Mouse (Mus musculus) naive thymus-derived CD4-positive, alpha-beta T cell, adult 2 months (primary cell): Measurements from ENCODE around the gene Rac3.
"Not testable (repeated sequence)": the region's sequence is repeated elsewhere in the genome, so short reads cannot be mapped to it uniquely, and the experiment has no call there.

ENCODE experiments used
- DNase-seq: peaks from one replicate; pipeline ENCODE4 v3.0.0-alpha.2; 2011; ENCODE audit warnings: low read depth

Rac3 gene

GRCm38 (mm10) chr11:120728530-120729240 is 7.4 kb downstream of the Rac3 start:
- no peak for DNase-seq

- not testable (repeated sequence) for DNase-seq
Measured at GRCm38 (mm10) chr11:120729432-120730050, 8.3 kb downstream of the Rac3 start.

GRCm38 (mm10) chr11:120730331-120730870 is 9.1 kb downstream of the Rac3 start:
- DNase-seq: no peak

GRCm38 (mm10) chr11:120731395-120731794 is 10.1 kb downstream of the Rac3 start:
- DNase-seq: no peak

- no peak for DNase-seq
Measured at GRCm38 (mm10) chr11:120731858-120732680, 10.8 kb downstream of the Rac3 start, which contains the start of gene Cbr2. Gene Cbr2 (minus strand): TSS chr11:120732114.

- no peak for DNase-seq
Measured at GRCm38 (mm10) chr11:120733521-120733920, 12.3 kb downstream of the Rac3 start.

GRCm38 (mm10) chr11:120736424-120736823 is 15.2 kb downstream of the Rac3 start:
- no peak for DNase-seq

- DNase-seq: no peak
Measured at GRCm38 (mm10) chr11:120740981-120741380, 19.7 kb downstream of the Rac3 start.

GRCm38 (mm10) chr11:120744121-120744701 is 22.9 kb downstream of the Rac3 start:
- DNase-seq: no peak

- DNase-seq: no peak
Measured at GRCm38 (mm10) chr11:120747974-120748373, 26.7 kb downstream of the Rac3 start.

- peak; percentile 70 for DNase-seq
Measured at GRCm38 (mm10) chr11:120749430-120749829, 28.2 kb downstream of the Rac3 start.

- no peak for DNase-seq
Measured at GRCm38 (mm10) chr11:120751606-120752005, 30.3 kb downstream of the Rac3 start.

GRCm38 (mm10) chr11:120760236-120760635 is 39.0 kb downstream of the Rac3 start:
- DNase-seq: no peak

- no peak for DNase-seq
Measured at GRCm38 (mm10) chr11:120761811-120762671, 40.8 kb downstream of the Rac3 start.

GRCm38 (mm10) chr11:120762672-120763041 is 41.4 kb downstream of the Rac3 start, which contains the start of gene Hmga1b:
Gene Hmga1b (plus strand): TSS chr11:120762794.
- not testable (repeated sequence) for DNase-seq

- not testable (repeated sequence) for DNase-seq
Measured at GRCm38 (mm10) chr11:120763121-120763999, 42.1 kb downstream of the Rac3 start.

- not testable (repeated sequence) for DNase-seq
Measured at GRCm38 (mm10) chr11:120767023-120767422, 45.8 kb downstream of the Rac3 start.

- DNase-seq: no peak
Measured at GRCm38 (mm10) chr11:120768206-120768605, 46.9 kb downstream of the Rac3 start.

GRCm38 (mm10) chr11:120772749-120773148 is 51.5 kb downstream of the Rac3 start:
- no peak for DNase-seq
